Mouse (Mus musculus) E14TG2a.4 (cell line): ENCODE results near the gene Inha.
A peak's percentile ranks its signal among the peaks of the same experiment; 100 is the strongest.

Source experiments
- H3K27me3 ChIP-seq: 2 replicates; pipeline ENCODE4 v1.6.1; 2014; ENCODE audit warnings: low read length, control low read depth; ENCODE audit not compliant: insufficient read depth
- H3K36me3 ChIP-seq: 2 replicates; pipeline ENCODE4 v1.6.1; 2014; ENCODE audit warnings: low read length, control low read depth; ENCODE audit not compliant: insufficient read depth
- H3K4me1 ChIP-seq: replicated peaks from 2 replicates; pipeline ENCODE4 v1.6.1; 2014; ENCODE audit warnings: low read depth, low read length, control low read depth
- H3K4me3 ChIP-seq: replicated peaks from 2 replicates; pipeline ENCODE4 v1.5.1; 2014; ENCODE audit warnings: mild to moderate bottlenecking, low read length
- H3K9me3 ChIP-seq: 2 replicates; pipeline ENCODE4 v1.6.1; 2014; ENCODE audit warnings: low read length, control low read depth
- CTCF ChIP-seq: conservative IDR thresholded peaks from 2 replicates; pipeline ENCODE4 v1.5.1; 2014; ENCODE audit warnings: low read length
- NANOG ChIP-seq: IDR thresholded peaks from 2 replicates; pipeline ENCODE4 v1.6.1; 2014; ENCODE audit warnings: borderline replicate concordance, low read length, mixed read lengths
- POU5F1 ChIP-seq: IDR thresholded peaks from 2 replicates; pipeline ENCODE4 v1.6.1; 2014; ENCODE audit warnings: low read length, borderline replicate concordance

The Inha gene

DNA sequence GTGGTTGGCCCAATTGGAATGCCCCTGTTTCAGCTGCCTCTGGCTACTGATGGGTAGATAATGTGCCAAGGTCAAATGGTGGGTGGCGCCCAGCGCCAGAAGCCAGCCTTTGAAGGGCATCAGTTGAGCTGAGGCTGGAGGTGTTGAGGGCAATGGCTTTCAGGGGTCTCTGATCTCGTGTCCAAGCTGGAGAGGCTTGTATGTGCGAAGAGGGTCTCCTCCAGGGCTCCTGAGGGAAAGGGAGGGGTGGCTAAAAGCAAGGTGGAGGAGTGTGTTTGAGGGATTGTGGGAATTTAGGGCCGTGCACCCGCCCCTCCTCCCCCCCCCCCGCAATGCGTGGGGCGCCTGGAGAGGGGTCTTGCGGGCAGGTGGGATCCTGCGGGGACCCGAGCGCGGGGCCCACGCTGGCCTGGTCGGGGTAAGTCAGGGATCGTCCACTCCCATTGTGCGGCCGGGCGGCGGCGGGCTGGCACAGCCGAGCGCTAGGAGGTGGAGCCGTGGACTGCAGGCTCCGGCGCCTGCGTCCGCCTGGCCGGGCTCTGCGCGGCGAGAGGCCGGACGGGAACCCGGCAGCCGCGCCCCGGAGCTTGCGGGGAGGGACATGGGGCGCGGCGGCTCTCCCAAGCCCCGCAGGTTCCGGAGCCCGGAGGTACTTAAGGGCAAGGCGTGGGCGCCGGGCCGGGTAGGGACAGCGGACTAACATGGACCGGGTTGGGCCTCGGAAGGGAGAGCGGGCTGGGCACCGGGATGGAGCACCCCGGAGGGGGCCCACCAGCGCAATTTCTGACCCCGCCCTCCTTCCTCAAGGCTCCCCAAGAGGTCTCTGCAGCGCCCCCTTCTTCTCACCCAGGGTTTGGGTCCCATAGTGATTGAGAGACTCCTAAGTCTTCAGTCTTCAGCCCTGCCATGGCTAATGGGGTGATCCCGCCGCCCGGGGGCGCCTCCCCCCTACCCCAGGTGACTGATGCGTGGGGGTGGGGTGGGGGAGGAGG is 39.4 kb downstream of the Inha start, which contains the start of gene Slc4a3:
Gene Slc4a3, plus strand, starts transcription at position 302 of the 992 bp plus-strand sequence.
- Histone ChIP-seq H3K36me3 (peaks cover 5% of the 10 kb centered on the region; the same call in 1 of the 2 replicates), H3K27me3 (peaks cover 43% of the 10 kb centered on the region), H3K4me3 (peak within 1 kb of the TSS; percentile 86), H3K9me3 (no peaks in the 10 kb centered on the region), H3K4me1 (peaks cover 49% of the 10 kb centered on the region)
- TF ChIP-seq POU5F1 (no peak), CTCF (no peak), NANOG (no peak)

DNA sequence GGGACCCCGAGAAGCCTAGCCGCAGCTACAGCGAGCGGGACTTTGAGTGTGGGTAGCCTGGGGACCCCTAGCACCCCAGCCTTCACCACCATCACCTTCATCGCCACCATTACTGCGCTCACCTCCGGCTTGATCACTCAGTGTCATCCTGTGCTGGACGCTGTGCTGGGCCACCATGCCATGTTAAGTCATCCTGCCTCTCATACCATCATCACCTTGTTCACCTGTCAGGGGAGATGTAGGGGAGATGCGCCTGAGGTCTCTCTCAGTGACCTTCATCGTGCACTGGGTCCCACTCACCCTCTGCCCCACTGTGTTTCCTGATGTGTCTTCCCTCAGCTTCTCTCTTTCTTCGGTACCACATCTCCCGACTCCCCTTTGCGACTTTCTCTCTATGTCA is 40.5 kb downstream of the Inha start:
- Histone ChIP-seq H3K27me3 (peaks cover 50% of the 10 kb centered on the region), H3K9me3 (no peaks in the 10 kb centered on the region), H3K4me1 (peaks cover 49% of the 10 kb centered on the region), H3K36me3 (peaks cover 6% of the 10 kb centered on the region), H3K4me3 (peak overlapping the region; percentile 86; the same call in 1 of the 2 replicates)
- TF ChIP-seq POU5F1 (no peak), CTCF (no peak), NANOG (no peak)

DNA sequence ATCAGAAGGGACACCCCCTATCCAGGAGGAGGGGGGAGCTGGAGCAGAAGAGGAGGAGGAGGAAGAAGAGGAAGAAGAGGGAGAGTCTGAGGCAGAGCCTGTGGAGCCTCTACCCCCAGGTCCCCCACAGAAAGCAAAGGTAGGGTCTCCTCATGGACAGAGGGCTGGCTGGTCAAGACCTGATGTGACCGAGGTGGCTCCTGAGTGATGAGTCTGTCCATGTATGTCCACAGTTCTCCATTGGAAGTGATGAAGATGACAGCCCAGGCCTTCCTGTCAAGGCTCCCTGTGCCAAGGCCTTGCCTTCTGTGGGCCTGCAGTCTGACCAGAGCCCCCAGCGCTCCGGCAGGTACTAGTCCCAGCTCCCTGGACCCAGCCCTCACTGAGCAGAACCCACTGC is 41.2 kb downstream of the Inha start:
- Histone ChIP-seq H3K4me3 (0 out of 2 replicates have a peak overlapping the region, but pooled peaks have one; percentile 63), H3K36me3 (peaks cover 13% of the 10 kb centered on the region), H3K27me3 (peaks cover 58% of the 10 kb centered on the region), H3K9me3 (no peaks in the 10 kb centered on the region), H3K4me1 (peaks cover 55% of the 10 kb centered on the region)
- TF ChIP-seq POU5F1 = no peak
- no peak for TF ChIP-seq CTCF
- no peak for TF ChIP-seq NANOG

DNA sequence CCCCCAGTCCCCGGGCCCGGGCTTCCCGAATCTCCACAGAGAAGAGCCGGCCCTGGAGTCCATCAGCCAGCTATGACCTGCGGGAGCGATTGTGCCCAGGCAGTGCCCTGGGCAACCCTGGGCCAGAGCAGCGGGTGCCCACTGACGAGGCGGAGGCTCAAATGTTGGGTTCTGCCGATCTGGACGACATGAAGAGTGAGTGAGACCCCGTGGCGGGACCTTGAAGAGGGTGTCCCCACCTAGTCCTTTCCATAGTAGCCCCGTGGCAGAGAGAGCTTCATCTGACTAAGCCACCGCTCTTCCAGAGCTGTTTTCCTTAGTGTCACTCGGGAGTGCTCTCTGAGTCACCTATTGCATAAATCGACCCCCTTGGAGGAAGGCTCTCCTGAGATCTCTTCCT is 42.0 kb downstream of the Inha start:
- H3K27me3 ChIP-seq = peaks cover 66% of the 10 kb centered on the region

DNA sequence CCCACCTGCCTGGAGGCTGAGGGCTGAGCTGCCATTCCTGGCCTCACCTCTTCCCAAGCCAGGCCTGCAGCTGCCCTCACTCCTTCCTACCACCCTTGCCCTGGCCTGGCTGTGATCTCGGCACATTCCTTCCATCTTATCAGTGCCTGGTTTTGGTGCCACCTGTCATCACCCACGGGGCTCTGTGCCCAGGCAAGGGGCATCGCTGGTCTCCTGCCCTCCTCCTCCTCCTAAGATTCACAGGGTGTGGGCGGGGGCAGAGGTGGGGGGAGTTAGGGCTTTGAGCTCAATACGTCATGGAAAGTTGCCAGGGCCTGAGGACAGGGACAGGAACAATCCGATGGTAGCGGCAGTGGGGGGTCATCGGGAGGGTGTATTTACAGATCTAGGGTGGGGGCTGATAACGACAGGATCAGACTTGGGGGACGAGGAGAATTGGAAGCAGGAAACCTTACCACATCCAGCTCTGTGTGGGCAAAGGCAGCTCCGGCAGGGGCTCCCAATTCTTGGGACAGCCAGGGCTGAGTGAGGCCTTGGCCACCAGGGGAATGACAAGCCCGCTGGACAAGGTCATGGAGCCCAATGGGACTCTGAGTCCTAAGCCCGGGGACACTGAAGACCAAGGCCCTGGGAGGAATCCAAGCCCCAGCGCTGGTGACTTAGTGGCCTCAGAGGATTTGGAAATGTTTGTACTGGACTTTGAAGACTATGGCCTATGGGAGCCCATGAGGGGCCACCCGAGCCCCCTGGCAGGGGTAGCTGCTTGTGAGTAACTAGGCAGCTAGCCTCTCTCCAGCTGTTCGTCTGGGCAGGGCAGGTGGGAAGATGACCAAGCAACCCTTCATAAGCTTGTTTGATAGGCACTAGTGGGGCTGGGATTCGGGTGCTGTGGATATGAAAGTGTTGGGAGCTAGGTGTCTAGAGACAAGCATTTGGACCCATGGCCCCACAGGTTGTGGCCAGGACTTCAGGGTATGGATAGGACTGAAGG is 42.7 kb downstream of the Inha start:
- no peak overlapping the region; the same call in 1 of the 2 replicates for H3K4me3 ChIP-seq
- TF ChIP-seq NANOG (no peak), POU5F1 (no peak)
- no peaks in the 10 kb centered on the region for H3K9me3 ChIP-seq
- peaks cover 66% of the 10 kb centered on the region for H3K27me3 ChIP-seq
- H3K36me3 ChIP-seq = peaks cover 14% of the 10 kb centered on the region
- H3K4me1 ChIP-seq = peaks cover 70% of the 10 kb centered on the region

More for the DNA sequence above, 42.0 kb downstream of the Inha start:
- TF ChIP-seq NANOG (no peak), CTCF (no peak), POU5F1 (no peak)
- peaks cover 63% of the 10 kb centered on the region for H3K4me1 ChIP-seq
- H3K4me3 ChIP-seq = peak overlapping the region; percentile 63
- peaks cover 14% of the 10 kb centered on the region for H3K36me3 ChIP-seq
- no peaks in the 10 kb centered on the region for H3K9me3 ChIP-seq

DNA sequence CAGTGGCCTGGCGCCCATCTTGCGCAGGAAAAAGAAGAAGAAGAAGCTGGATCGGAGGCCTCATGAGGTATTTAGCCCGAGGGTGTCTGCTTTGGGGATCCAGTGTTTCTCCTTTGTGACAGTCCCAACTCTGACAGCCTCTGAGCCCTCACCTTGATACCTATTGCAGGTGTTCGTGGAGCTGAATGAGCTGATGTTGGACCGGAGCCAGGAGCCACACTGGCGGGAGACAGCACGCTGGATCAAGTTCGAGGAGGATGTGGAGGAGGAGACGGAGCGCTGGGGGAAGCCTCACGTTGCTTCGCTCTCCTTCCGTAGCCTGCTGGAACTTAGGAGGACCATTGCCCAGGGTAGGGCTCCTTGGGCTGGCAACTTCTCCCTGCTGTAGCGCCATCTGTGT is 43.7 kb downstream of the Inha start:
- TF ChIP-seq POU5F1 = no peak
- TF ChIP-seq CTCF = no peak
- TF ChIP-seq NANOG = no peak
- peaks cover 66% of the 10 kb centered on the region for H3K4me1 ChIP-seq
- peaks cover 70% of the 10 kb centered on the region for H3K27me3 ChIP-seq
- H3K36me3 ChIP-seq = peaks cover 17% of the 10 kb centered on the region
- H3K4me3 ChIP-seq = no peak overlapping the region
- no peaks in the 10 kb centered on the region for H3K9me3 ChIP-seq

- Histone ChIP-seq H3K9me3 (no peaks in the 10 kb centered on the region), H3K4me3 (no peak overlapping the region), H3K4me1 (peaks cover 69% of the 10 kb centered on the region), H3K27me3 (peaks cover 43% of the 10 kb centered on the region), H3K36me3 (peaks cover 22% of the 10 kb centered on the region)
- TF ChIP-seq POU5F1 (no peak), NANOG (no peak), CTCF (no peak)
Observed at GRCm38 (mm10) chr1:75555680-75556079, 48.8 kb downstream of the Inha start.

GRCm38 (mm10) chr1:75556143-75556781 is 49.4 kb downstream of the Inha start:
- H3K4me3 ChIP-seq = peak overlapping the region; percentile 61
- no peaks in the 10 kb centered on the region for H3K9me3 ChIP-seq
- peaks cover 17% of the 10 kb centered on the region for H3K36me3 ChIP-seq
- H3K4me1 ChIP-seq = peaks cover 69% of the 10 kb centered on the region
- H3K27me3 ChIP-seq = peaks cover 37% of the 10 kb centered on the region
- TF ChIP-seq POU5F1 = no peak
- TF ChIP-seq NANOG = no peak
- no peak for TF ChIP-seq CTCF
